In the genomic region with DNA sequence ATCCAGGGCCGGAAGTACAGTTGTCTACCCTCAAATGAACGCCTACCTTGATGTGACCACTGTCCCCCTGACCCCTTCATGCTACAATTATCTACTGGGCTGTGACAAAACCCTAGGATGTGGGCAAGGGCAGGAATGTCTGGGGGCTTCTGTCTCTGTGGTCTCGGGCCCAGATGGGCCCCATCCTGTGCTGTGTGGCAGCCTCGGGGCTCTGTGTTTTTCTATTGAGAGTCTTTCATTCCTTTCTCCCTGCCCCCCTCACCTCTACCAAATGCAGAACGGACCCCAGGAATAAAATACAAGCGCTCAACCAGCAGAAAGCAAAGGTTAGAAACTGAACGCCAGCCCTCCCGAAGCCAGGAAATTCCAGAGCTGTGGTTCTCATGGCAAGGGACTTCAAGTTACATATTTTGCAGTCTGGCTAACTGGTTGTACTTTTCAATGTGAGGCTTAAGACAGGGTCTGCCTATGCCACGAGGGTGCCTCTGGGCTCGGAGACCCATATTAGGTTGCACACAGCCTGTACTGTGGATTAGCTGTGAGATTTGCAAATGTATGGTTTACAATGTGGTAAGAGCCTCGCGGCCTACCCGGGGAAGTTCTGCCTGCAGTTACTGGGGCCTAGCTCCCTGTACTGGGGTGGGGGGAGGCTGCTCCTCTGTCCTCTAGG, we compare ENCODE assay signal across 15 mouse cellular contexts.
DNase-seq lines count a peak whose midpoint lies in the region; ATAC-seq lines count a peak whose summit lies in the region.
"Had no signal": no experiment of that assay in that cellular context is flagged by ENCODE, and none has a peak within 500 bp of the region (broad histone marks: within the 10 kb centered on the region; RNA-seq: fewer than 3 reads in every experiment).

No protein-coding gene starts in this region.

- no peak overlapping the region for H3K4me2 ChIP-seq in hindbrain, embryonic 11.5 days (replicated peaks; ENCODE audit: low read depth, low read length)
- no peak overlapping the region for H3K4me2 ChIP-seq in hindbrain, embryonic 16.5 days (ENCODE audit: low read length)
- H3K4me2 ChIP-seq in neural tube, embryonic 15.5 days: no peak overlapping the region
- H3K4me2 ChIP-seq in embryonic facial prominence, embryonic 15.5 days (replicated peaks): no peak overlapping the region
- H3K4me2 ChIP-seq: stomach, embryonic 15.5 days had no signal

- no peak for DNase-seq in hindbrain, embryonic 11.5 days (ENCODE audit: low spot score)
- peak; percentile 26 for DNase-seq in neural tube, embryonic 10.5 days (ENCODE audit: extremely low spot score, low spot score)
- DNase-seq in spleen, postnatal 36 days (ENCODE audit: low spot score in 2 of 2): no peak
- DNase-seq in spleen, adult 12 weeks (ENCODE audit: low spot score): no peak
- DNase-seq: cerebellum, adult 9-10 months; gastrocnemius, postnatal 36 days; heart, postnatal 10 days; liver; liver, postnatal 0 days; lung, postnatal 36 days had no signal

- H3K4me3 ChIP-seq in hindbrain, embryonic 11.5 days (ENCODE audit: low read depth, low read length): no peak overlapping the region
- no peak overlapping the region for H3K4me3 ChIP-seq in hindbrain, embryonic 16.5 days (ENCODE audit: low read length)
- H3K4me3 ChIP-seq in neural tube, embryonic 15.5 days (replicated peaks): no peak overlapping the region
- no peak overlapping the region for H3K4me3 ChIP-seq in embryonic facial prominence, embryonic 15.5 days (replicated peaks)
- H3K4me3 ChIP-seq: layer of hippocampus, adult 2 months; stomach, embryonic 15.5 days had no signal

- H3K27ac ChIP-seq in hindbrain, embryonic 11.5 days (ENCODE audit: low read depth, low read length): 0 out of 2 replicates have a peak overlapping the region, but pooled peaks have one; percentile 30
- H3K27ac ChIP-seq in hindbrain, embryonic 16.5 days (ENCODE audit: low read depth, low read length): no peak overlapping the region
- no peak overlapping the region for H3K27ac ChIP-seq in neural tube, embryonic 15.5 days (replicated peaks)
- H3K27ac ChIP-seq in embryonic facial prominence, embryonic 15.5 days (replicated peaks): peak overlapping the region; percentile 78
- H3K27ac ChIP-seq: layer of hippocampus, adult 2 months; stomach, embryonic 15.5 days had no signal

- H3K9ac ChIP-seq in hindbrain, embryonic 11.5 days (ENCODE audit: low read depth, low read length): no peak overlapping the region
- no peak overlapping the region; the same call in 1 of the 2 replicates for H3K9ac ChIP-seq in hindbrain, embryonic 16.5 days (ENCODE audit: low read depth, low read length)
- H3K9ac ChIP-seq in neural tube, embryonic 15.5 days (replicated peaks): no peak overlapping the region
- H3K9ac ChIP-seq in embryonic facial prominence, embryonic 15.5 days: no peak overlapping the region
- H3K9ac ChIP-seq: liver, postnatal 0 days; stomach, embryonic 15.5 days had no signal

- WGBS in hindbrain, embryonic 11.5 days: 39% methylated on average over 13 of the region's 13 CpGs
- 59% methylated on average over 13 of the region's 13 CpGs for WGBS in hindbrain, embryonic 16.5 days
- WGBS in neural tube, embryonic 15.5 days: 53% methylated on average over 13 of the region's 13 CpGs
- WGBS in embryonic facial prominence, embryonic 15.5 days: 26% methylated on average over 13 of the region's 13 CpGs

- no peaks in the 10 kb centered on the region for H3K4me1 ChIP-seq in hindbrain, embryonic 11.5 days (replicated peaks; ENCODE audit: control insufficient read depth, insufficient read depth, low read length)
- H3K4me1 ChIP-seq in hindbrain, embryonic 16.5 days (ENCODE audit: control insufficient read depth, insufficient read depth, low read depth, low read length): no peaks in the 10 kb centered on the region
- no peaks in the 10 kb centered on the region for H3K4me1 ChIP-seq in neural tube, embryonic 15.5 days
- peaks cover 12% of the 10 kb centered on the region for H3K4me1 ChIP-seq in embryonic facial prominence, embryonic 15.5 days

- H3K36me3 ChIP-seq in hindbrain, embryonic 11.5 days (ENCODE audit: control insufficient read depth, insufficient read depth, low read length): no peaks in the 10 kb centered on the region
- no peaks in the 10 kb centered on the region for H3K36me3 ChIP-seq in hindbrain, embryonic 16.5 days (ENCODE audit: control insufficient read depth, insufficient read depth, low read length)
- H3K36me3 ChIP-seq in neural tube, embryonic 15.5 days: no peaks in the 10 kb centered on the region
- H3K36me3 ChIP-seq in embryonic facial prominence, embryonic 15.5 days: no peaks in the 10 kb centered on the region
- H3K36me3 ChIP-seq: stomach, embryonic 15.5 days had no signal

- ATAC-seq in hindbrain, embryonic 11.5 days (ENCODE audit: low FRiP score): no peak
- no peak for ATAC-seq in hindbrain, embryonic 16.5 days
- ATAC-seq in neural tube, embryonic 15.5 days (ENCODE audit: low FRiP score): no peak
- ATAC-seq in embryonic facial prominence, embryonic 15.5 days (ENCODE audit: insufficient number of reproducible peaks, low FRiP score, low TSS enrichment, low read depth): peak; percentile 84
- ATAC-seq: liver, postnatal 0 days had no signal

- H3K27me3 ChIP-seq in hindbrain, embryonic 11.5 days (ENCODE audit: control insufficient read depth, insufficient read depth, low read length): no peaks in the 10 kb centered on the region
- no peaks in the 10 kb centered on the region for H3K27me3 ChIP-seq in hindbrain, embryonic 16.5 days (replicated peaks; ENCODE audit: control insufficient read depth, insufficient read depth, low read length)
- H3K27me3 ChIP-seq in neural tube, embryonic 15.5 days (replicated peaks): no peaks in the 10 kb centered on the region
- H3K27me3 ChIP-seq in embryonic facial prominence, embryonic 15.5 days: no peaks in the 10 kb centered on the region
- H3K27me3 ChIP-seq: stomach, embryonic 15.5 days had no signal

- H3K9me3 ChIP-seq in hindbrain, embryonic 11.5 days (ENCODE audit: control insufficient read depth, low read length): no peaks in the 10 kb centered on the region
- H3K9me3 ChIP-seq in hindbrain, embryonic 16.5 days (ENCODE audit: control insufficient read depth, low read length): no peaks in the 10 kb centered on the region
- H3K9me3 ChIP-seq in neural tube, embryonic 15.5 days (replicated peaks): no peaks in the 10 kb centered on the region
- no peaks in the 10 kb centered on the region for H3K9me3 ChIP-seq in embryonic facial prominence, embryonic 15.5 days (replicated peaks)
- H3K9me3 ChIP-seq: stomach, embryonic 15.5 days had no signal

Comparison
In these comparisons a context has a peak if more than half of its experiments do, and no peak if none do; other contexts are left out.
1. H3K27ac ChIP-seq: peak in hindbrain, embryonic 11.5 days (single experiment) and embryonic facial prominence, embryonic 15.5 days (single experiment); none in hindbrain, embryonic 16.5 days (single experiment) and neural tube, embryonic 15.5 days (single experiment).